Mouse (Mus musculus): ENCODE data around the gene Itpkc.

Gene Itpkc

GRCm38 (mm10) chr7:27192434-27192833, 36.0 kb downstream of the Itpkc start:
- no peak for DNase-seq (ENCODE audit: low read depth)

GRCm38 (mm10) chr7:27189271-27189931, 39.1 kb downstream of the Itpkc start:
- no peak for DNase-seq (ENCODE audit: low read depth)

GRCm38 (mm10) chr7:27185986-27186385, 42.5 kb downstream of the Itpkc start:
- no peak for DNase-seq (ENCODE audit: low read depth)

- peak; percentile 44 for DNase-seq (ENCODE audit: low read depth)
Observed at GRCm38 (mm10) chr7:27184964-27185363, 43.5 kb downstream of the Itpkc start.

GRCm38 (mm10) chr7:27182498-27182897, 46.0 kb downstream of the Itpkc start:
- DNase-seq (ENCODE audit: low read depth): no peak

- no peak for DNase-seq (ENCODE audit: low read depth)
Observed at GRCm38 (mm10) chr7:27180837-27181695, 47.4 kb downstream of the Itpkc start, which contains the start of the genes Gm21983 and Mia. Gm21983 (minus strand) TSS chr7:27181086. Mia (minus strand) TSS chr7:27181157.

GRCm38 (mm10) chr7:27180036-27180435, 48.4 kb downstream of the Itpkc start:
- DNase-seq (ENCODE audit: low read depth): no peak

- no peak for DNase-seq (ENCODE audit: low read depth)
Observed at GRCm38 (mm10) chr7:27179217-27179918, 49.1 kb downstream of the Itpkc start.

GRCm38 (mm10) chr7:27178324-27179216, 49.9 kb downstream of the Itpkc start, which contains the start of gene Rab4b:
Rab4b (minus strand) TSS chr7:27178896.
- peak; percentile 99 for DNase-seq (ENCODE audit: low read depth)

GRCm38 (mm10) chr7:27177942-27178323, 50.5 kb downstream of the Itpkc start:
- DNase-seq (ENCODE audit: low read depth): no peak

GRCm38 (mm10) chr7:27174896-27175295, 53.6 kb downstream of the Itpkc start:
- DNase-seq (ENCODE audit: low read depth): no peak

GRCm38 (mm10) chr7:27174496-27174895, 54.0 kb downstream of the Itpkc start:
- DNase-seq (ENCODE audit: low read depth): no peak

- DNase-seq (ENCODE audit: low read depth): no peak
Observed at GRCm38 (mm10) chr7:27170981-27171380, 57.5 kb downstream of the Itpkc start.

GRCm38 (mm10) chr7:27168371-27168770, 60.1 kb downstream of the Itpkc start:
- no peak for DNase-seq (ENCODE audit: low read depth)

- no peak for DNase-seq (ENCODE audit: low read depth)
Observed at GRCm38 (mm10) chr7:27167475-27168094, 60.9 kb downstream of the Itpkc start.

GRCm38 (mm10) chr7:27166614-27167474, 61.6 kb downstream of the Itpkc start, which contains the start of gene Egln2:
Egln2 (minus strand) TSS chr7:27166802.
- peak; percentile 85 for DNase-seq (ENCODE audit: low read depth)

GRCm38 (mm10) chr7:27166229-27166613, 62.2 kb downstream of the Itpkc start:
- DNase-seq (ENCODE audit: low read depth): peak; percentile 63

GRCm38 (mm10) chr7:27165696-27166095, 62.8 kb downstream of the Itpkc start:
- no peak for DNase-seq (ENCODE audit: low read depth)

- DNase-seq (ENCODE audit: low read depth): no peak
Observed at GRCm38 (mm10) chr7:27165007-27165655, 63.3 kb downstream of the Itpkc start.
